Mouse (Mus musculus) intestine, embryonic 16.5 days (tissue): ENCODE measurements around the gene Stx6. TPM values are rescaled to one million over a fixed set of nuclear protein-coding genes. Genes with fewer than 3 reads are reported as not detected.
A peak's percentile ranks its signal among the peaks of the same experiment; 100 is the strongest.

Experiments
- ATAC-seq: fragments of 200-750 bp; cut with Nextera tagmentation; 2 replicates; pipeline ENCODE4 v1.8.0; 2017; ENCODE audit warnings: moderate TSS enrichment, moderate library complexity
- H3K27ac ChIP-seq: fragments of 300-500 bp; sonication (generic); 2 replicates; pipeline ENCODE4 v1.5.1; 2014; ENCODE audit warnings: mild to moderate bottlenecking, low read length
- H3K27me3 ChIP-seq: fragments of 300-500 bp; sonication (generic); replicated peaks from 2 replicates; pipeline ENCODE4 v1.6.1; 2014; ENCODE audit warnings: low read length, control low read depth, mixed read lengths; ENCODE audit not compliant: control insufficient read depth, insufficient read depth
- H3K36me3 ChIP-seq: fragments of 300-500 bp; sonication (generic); 2 replicates; pipeline ENCODE4 v1.6.1; 2014; ENCODE audit warnings: low read length, control low read depth; ENCODE audit not compliant: control insufficient read depth, insufficient read depth
- H3K4me1 ChIP-seq: fragments of 300-500 bp; sonication (generic); 2 replicates; pipeline ENCODE4 v1.6.1; 2014; ENCODE audit warnings: low read length, control low read depth, mixed read lengths; ENCODE audit not compliant: control insufficient read depth, insufficient read depth
- H3K4me2 ChIP-seq: fragments of 300-500 bp; sonication (generic); 2 replicates; pipeline ENCODE4 v1.6.1; 2014; ENCODE audit warnings: low read depth, low read length, control low read depth
- H3K4me3 ChIP-seq: fragments of 300-500 bp; sonication (generic); 2 replicates; pipeline ENCODE4 v1.5.1; 2014; ENCODE audit warnings: mild to moderate bottlenecking, low read length
- H3K9ac ChIP-seq: fragments of 300-500 bp; sonication (generic); 2 replicates; pipeline ENCODE4 v1.6.1; 2014; ENCODE audit warnings: low read depth, low read length
- H3K9me3 ChIP-seq: fragments of 300-500 bp; sonication (generic); 2 replicates; pipeline ENCODE4 v1.6.1; 2016; ENCODE audit warnings: low read length, control low read depth; ENCODE audit not compliant: control insufficient read depth
- WGBS: fragments of 180-500 bp; shearing (Covaris S2); extraction: QIAGEN DNeasy Blood & Tissue Kit; methylation state at CpG from one replicate; pipeline ENCODE4 v1.1.7; 2014; 5-methylcytosine and 5-hydroxymethylcytosine counted together
- polyA plus RNA-seq: library from polyadenylated mRNA; unstranded; fragments of >200 nt; fragmentation: Nextera tagmentation; extraction: Ambion mirVana; gene quantifications from 2 replicates; pipeline ENCODE4 v1.2.1, GENCODE M21; 2015

Stx6 gene
- polyA plus RNA-seq, 1 experiment from 2014 or later: 44.2 TPM

DNA sequence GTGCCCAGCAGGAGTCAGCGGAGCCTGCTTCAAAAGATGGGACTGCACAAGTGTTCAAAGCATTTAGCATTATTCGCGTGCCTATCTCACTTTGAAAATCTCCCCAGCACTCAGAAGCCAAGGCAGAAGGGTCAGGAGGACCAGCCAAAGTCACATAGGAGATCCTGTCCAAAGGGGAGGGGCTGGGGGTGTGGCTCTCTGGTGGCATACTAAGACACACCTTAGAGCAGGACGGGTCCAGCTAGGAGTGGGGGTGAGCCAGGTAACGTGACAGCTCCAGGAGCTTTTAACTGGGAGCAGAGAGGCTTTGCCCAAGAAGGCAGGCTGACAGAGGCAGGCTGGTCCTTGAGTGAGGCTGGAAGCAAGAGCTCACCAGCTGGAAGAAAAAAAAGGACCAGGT is 60.4 kb downstream of the Stx6 start:
- Histone ChIP-seq H3K4me1 (peaks cover 17% of the 10 kb centered on the region), H3K9ac (no peak overlapping the region), H3K27ac (no peak overlapping the region), H3K27me3 (no peaks in the 10 kb centered on the region), H3K4me3 (no peak overlapping the region), H3K4me2 (no peak overlapping the region), H3K36me3 (no peaks in the 10 kb centered on the region), H3K9me3 (no peaks in the 10 kb centered on the region)
- 74% methylated on average over 5 of the region's 5 CpGs for WGBS
- ATAC-seq: 0 out of 2 replicates have a peak, but pooled peaks have one; percentile 10

GRCm38 (mm10) chr1:155222101-155222669 is 63.7 kb downstream of the Stx6 start:
- Histone ChIP-seq H3K4me2 (no peak overlapping the region), H3K4me3 (no peak overlapping the region), H3K36me3 (no peaks in the 10 kb centered on the region), H3K9ac (no peak overlapping the region), H3K27me3 (no peaks in the 10 kb centered on the region), H3K9me3 (no peaks in the 10 kb centered on the region), H3K4me1 (peaks cover 23% of the 10 kb centered on the region), H3K27ac (no peak overlapping the region)
- ATAC-seq: no peak
- 67% methylated on average over 11 of the region's 11 CpGs for WGBS

DNA sequence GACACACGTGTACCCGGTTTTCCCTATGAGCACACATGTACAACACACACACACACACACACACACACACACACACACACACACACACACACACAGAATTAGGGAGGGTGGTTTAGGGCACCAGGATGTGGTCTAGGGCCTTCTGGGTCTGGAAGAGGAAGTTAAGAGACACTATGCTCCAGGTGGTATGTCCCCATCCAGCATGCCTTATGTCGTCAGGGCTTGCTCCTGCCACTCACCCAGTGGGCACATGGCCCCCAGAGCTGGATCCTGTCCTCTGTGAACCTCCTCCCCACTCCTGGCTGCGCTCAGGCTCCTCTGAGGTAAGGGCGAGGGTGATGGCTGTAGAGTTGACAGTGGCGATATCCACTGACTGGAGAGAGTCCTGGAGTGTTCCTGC is 64.5 kb downstream of the Stx6 start:
- WGBS: 93% methylated on average over 6 of the region's 6 CpGs

GRCm38 (mm10) chr1:155223849-155224554 is 65.5 kb downstream of the Stx6 start:
- Histone ChIP-seq H3K9me3 (no peaks in the 10 kb centered on the region), H3K4me3 (0 out of 2 replicates have a peak overlapping the region, but pooled peaks have one; percentile 9), H3K4me2 (peak overlapping the region; percentile 45), H3K4me1 (peaks cover 23% of the 10 kb centered on the region), H3K27ac (no peak overlapping the region), H3K9ac (0 out of 2 replicates have a peak overlapping the region, but pooled peaks have one; percentile 27), H3K27me3 (no peaks in the 10 kb centered on the region), H3K36me3 (no peaks in the 10 kb centered on the region)
- 26% methylated on average over 16 of the region's 16 CpGs for WGBS
- peak; percentile 86 for ATAC-seq

More for the DNA sequence above, 64.5 kb downstream of the Stx6 start:
- H3K36me3 ChIP-seq: no peaks in the 10 kb centered on the region
- ATAC-seq: no peak
- H3K27ac ChIP-seq: no peak overlapping the region
- H3K9me3 ChIP-seq: no peaks in the 10 kb centered on the region
- H3K4me2 ChIP-seq: no peak overlapping the region
- no peak overlapping the region for H3K9ac ChIP-seq
- no peak overlapping the region for H3K4me3 ChIP-seq
- no peaks in the 10 kb centered on the region for H3K27me3 ChIP-seq
- H3K4me1 ChIP-seq: peaks cover 23% of the 10 kb centered on the region

DNA sequence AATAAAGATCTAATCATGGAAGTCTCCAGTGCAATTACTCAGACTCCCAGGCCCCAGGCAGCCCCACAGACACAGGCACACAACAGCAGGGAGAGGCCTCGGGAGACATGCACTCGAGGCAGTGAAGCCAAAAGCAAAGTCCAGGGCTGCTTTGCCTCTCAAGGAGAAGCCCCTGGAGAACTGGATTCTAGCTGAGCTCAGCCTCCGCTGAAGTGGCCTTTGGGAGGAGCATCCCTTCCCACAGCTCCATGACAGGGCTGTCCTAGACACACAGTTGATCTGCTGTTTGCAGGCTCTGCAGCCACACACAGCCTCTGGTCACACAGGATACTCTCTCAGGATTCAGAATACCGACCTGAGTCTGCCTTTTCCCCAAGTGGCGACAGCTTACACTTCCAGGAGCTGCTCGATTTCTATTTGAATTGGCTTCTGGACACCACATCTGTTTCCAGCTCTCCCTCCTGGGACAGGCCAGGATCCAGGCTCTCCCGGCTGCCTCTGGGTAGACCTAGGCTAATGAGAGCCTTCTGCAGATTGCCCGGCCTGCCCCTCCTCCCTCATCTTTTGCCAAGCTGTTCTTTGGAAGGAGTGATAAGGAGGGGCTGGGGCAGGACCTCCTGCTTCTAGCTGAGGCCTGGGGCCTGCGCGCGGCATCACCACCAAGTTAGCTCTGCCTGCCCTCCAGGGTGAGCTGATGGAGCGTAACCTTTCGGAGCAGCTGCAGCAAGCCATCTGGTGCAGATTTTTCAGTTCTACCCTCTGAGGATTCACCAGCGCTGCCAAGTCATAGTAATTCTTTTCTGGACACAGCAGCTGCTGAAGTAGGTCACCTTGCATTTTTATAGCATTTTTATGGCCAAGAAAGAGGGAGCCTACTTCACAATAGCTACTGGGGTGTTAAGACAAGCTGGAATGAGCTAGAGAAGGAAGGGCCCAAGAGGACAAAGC is 71.2 kb downstream of the Stx6 start:
- H3K27me3 ChIP-seq: no peaks in the 10 kb centered on the region
- no peaks in the 10 kb centered on the region for H3K9me3 ChIP-seq
- H3K9ac ChIP-seq: peak overlapping the region; percentile 6; the same call in 1 of the 2 replicates
- peaks cover 25% of the 10 kb centered on the region for H3K4me1 ChIP-seq
- no peaks in the 10 kb centered on the region for H3K36me3 ChIP-seq
- peak overlapping the region; percentile 14 for H3K27ac ChIP-seq
- 47% methylated on average over 14 of the region's 14 CpGs for WGBS
- no peak overlapping the region for H3K4me3 ChIP-seq
- no peak overlapping the region for H3K4me2 ChIP-seq
- peak; percentile 22; the same call in 1 of the 2 replicates for ATAC-seq

GRCm38 (mm10) chr1:155232385-155232784 is 73.9 kb downstream of the Stx6 start:
- Histone ChIP-seq H3K9ac (no peak overlapping the region), H3K27me3 (no peaks in the 10 kb centered on the region), H3K4me1 (peaks cover 34% of the 10 kb centered on the region), H3K9me3 (no peaks in the 10 kb centered on the region), H3K4me2 (no peak overlapping the region), H3K36me3 (no peaks in the 10 kb centered on the region), H3K4me3 (no peak overlapping the region), H3K27ac (peak overlapping the region; percentile 31; the same call in 1 of the 2 replicates)
- no peak for ATAC-seq
- 67% methylated on average over 12 of the region's 12 CpGs for WGBS

DNA sequence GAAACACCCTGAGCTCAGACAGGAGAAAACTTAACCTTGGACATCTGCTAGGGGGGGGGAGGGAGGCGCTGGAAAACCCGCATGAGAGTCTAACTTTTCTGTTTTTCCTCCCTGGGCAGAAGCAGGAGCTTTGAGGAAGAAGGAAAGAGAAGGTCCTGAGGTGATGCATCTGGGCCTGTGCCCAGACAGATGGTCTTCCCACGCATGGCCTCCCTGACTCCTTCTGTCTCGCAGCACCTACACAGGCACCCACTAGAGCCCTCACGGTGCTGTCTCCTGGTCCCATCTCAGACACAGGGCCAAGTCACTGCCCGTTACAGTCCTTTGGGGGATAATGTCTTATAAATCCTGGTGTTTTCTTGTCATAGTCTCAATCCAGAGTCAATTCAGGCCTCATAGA is 74.3 kb downstream of the Stx6 start:
- Histone ChIP-seq H3K9ac (no peak overlapping the region), H3K4me3 (no peak overlapping the region), H3K4me1 (peaks cover 34% of the 10 kb centered on the region), H3K4me2 (no peak overlapping the region), H3K36me3 (no peaks in the 10 kb centered on the region), H3K9me3 (no peaks in the 10 kb centered on the region), H3K27ac (peak overlapping the region; percentile 31; the same call in 1 of the 2 replicates), H3K27me3 (no peaks in the 10 kb centered on the region)
- ATAC-seq: no peak
- WGBS: 63% methylated on average over 6 of the region's 6 CpGs

GRCm38 (mm10) chr1:155233378-155233777 is 74.9 kb downstream of the Stx6 start:
- no peak for ATAC-seq
- WGBS: 80% methylated on average over 9 of the region's 9 CpGs
- peak overlapping the region; percentile 79 for H3K27ac ChIP-seq
- no peaks in the 10 kb centered on the region for H3K36me3 ChIP-seq
- no peak overlapping the region for H3K9ac ChIP-seq
- H3K4me1 ChIP-seq: peaks cover 34% of the 10 kb centered on the region
- no peak overlapping the region for H3K4me3 ChIP-seq
- no peaks in the 10 kb centered on the region for H3K27me3 ChIP-seq
- H3K9me3 ChIP-seq: no peaks in the 10 kb centered on the region
- no peak overlapping the region for H3K4me2 ChIP-seq
